Mouse (Mus musculus): ENCODE data around the gene Esm1. TPM values are rescaled to one million over a fixed set of nuclear protein-coding genes. Genes with fewer than 3 reads are reported as not detected.

Esm1 gene
- total RNA-seq, 2 experiments from 2014 or later, result not detected

DNA sequence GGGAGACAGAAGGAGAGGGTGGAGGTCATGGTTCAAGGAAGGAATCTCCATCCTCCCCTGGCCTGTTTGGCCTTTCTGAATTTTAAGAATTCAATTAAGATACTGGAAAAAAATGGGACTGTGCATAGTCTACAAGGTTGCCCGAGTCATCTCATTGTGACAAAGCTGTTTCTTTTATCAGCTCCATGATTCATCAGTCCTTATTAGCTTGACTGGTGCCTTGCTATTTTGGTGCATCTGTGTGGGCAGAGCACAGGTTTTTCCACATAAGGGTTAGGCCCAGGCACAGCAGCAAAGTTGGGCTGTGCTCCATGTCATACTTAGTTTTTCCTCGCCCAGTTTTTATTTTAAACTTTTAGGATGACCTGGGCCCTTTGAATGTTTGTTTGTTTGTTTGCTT is 47.3 kb downstream of the Esm1 start:
- Histone ChIP-seq H3K27ac (peak overlapping the region; percentile 39; the same call in 1 of the 2 replicates), H3K4me3 (no peak overlapping the region)
- TF ChIP-seq CTCF (conservative IDR thresholded peaks at IDR 0.05), result no peak
- DNase-seq (ENCODE audit: low spot score in 2 of 2), result no peak

DNA sequence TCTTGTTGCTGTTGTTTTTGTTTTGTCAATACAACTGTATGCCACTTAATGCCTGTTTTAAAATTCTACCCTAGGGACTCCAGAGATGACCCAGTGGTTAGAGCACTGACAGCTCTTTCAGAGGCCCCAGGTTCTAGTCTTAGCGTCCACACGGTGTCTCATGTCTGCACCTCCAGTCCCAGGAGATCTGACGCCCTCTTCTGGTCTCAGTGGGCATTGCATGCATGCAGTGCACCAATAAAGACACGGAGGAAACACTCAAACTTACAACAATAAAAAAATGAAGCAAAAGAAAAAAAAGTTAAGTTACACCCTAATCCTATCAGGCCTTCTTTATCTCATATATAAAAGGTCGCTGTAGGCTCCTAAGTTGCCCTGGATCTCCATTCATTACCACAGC is 47.7 kb downstream of the Esm1 start:
- peak; percentile 62 for TF ChIP-seq CTCF (conservative IDR thresholded peaks at IDR 0.05)
- DNase-seq (ENCODE audit: low spot score in 2 of 2), result no peak
- Histone ChIP-seq H3K27ac (no peak overlapping the region), H3K4me3 (no peak overlapping the region)

DNA sequence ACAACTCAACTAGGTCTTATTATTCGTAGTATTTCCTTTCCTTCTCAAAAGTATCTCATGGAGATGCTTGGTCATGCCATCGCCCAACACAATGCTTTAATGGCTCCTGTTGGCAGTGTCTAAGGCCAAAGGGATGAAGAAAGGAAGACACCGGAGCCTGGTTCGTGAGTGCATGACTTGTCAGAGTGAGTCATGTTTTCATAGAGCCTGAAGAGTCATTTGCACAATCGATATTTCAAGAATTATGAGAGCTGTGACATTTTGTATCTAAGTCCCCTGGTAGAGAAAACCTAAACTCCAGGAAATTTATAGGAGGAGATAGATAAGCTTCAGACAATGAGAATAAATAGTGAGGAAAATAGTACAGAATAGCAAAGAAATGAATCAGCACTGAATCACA is 49.8 kb downstream of the Esm1 start:
- DNase-seq (ENCODE audit: low spot score in 2 of 2), result no peak
- TF ChIP-seq CTCF (conservative IDR thresholded peaks at IDR 0.05), result no peak
- H3K4me3 ChIP-seq, result no peak overlapping the region
- no peak overlapping the region for H3K27ac ChIP-seq

DNA sequence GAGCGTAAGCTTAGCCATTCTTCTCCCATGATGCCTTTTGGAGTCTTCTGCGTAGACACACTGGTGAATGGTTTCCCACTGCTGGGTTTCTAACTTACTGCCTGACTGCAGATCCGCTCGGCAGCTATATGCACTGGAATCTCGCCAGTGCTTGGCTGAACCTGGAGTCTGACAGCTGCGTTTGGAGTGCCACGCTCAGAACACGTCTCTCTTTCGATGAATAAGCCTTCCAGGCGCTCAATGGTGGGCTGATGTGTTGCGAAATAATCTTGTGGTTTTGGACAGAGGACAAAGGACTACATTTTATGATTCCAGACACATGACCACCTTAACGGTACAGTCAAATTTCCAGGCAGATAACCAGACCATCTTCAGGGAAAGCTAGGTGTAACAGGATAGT is 53.4 kb downstream of the Esm1 start:
- peak; percentile 33 to 38 for DNase-seq (ENCODE audit: low spot score in 2 of 2)
- Histone ChIP-seq H3K27ac (no peak overlapping the region), H3K4me3 (no peak overlapping the region)
- TF ChIP-seq CTCF (conservative IDR thresholded peaks at IDR 0.05), result no peak

DNA sequence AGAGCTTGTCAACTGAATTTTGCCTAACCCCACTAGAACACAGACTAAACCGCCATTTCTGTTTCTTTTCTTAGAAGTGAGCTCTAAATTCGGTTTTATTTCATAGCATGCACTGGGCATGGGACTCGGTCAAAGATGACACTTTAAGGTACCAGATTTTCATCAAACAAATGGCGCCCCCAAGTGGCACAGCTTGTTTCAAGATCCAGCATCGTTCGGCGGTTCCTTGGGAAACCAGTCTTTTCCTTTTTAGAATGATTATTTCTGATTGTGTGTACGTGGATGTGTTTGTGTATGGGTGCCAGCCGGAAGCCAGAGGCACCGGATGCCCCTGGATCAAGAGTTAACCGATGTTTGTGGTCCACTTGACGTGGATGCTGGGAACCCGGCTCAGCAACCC is 55.8 kb downstream of the Esm1 start:
- Histone ChIP-seq H3K27ac (no peak overlapping the region), H3K4me3 (no peak overlapping the region)
- peak; percentile 13 to 51 for DNase-seq (ENCODE audit: low spot score in 2 of 2)
- peak; percentile 77 for TF ChIP-seq CTCF (conservative IDR thresholded peaks at IDR 0.05)

DNA sequence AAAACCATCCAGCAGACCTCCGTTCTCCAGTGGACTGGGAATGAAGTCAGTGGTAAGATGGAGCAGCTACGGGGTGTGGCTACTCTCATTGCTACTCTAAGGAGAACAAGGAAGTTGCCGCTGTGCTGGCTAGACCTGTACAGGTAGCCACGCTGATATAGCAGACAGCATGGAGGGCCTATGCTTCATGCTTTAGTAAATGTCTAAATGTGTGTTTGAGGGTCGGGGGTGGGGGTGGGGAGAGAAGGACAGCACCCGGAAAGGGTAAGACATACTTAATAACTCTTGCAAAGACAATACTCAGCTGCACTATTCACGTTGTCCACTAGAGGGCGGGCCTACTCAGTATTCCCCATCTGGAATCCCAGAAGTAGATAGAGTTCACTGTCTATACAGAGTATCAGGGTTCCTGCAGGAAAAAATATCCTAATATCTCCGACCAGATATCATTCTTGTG is 57.1 kb downstream of the Esm1 start:
- no peak overlapping the region for H3K27ac ChIP-seq
- peak; percentile 95 for TF ChIP-seq CTCF (conservative IDR thresholded peaks at IDR 0.05)
- H3K4me3 ChIP-seq, result no peak overlapping the region
- DNase-seq (ENCODE audit: low spot score in 2 of 2), result peak; percentile 58 to 85

DNA sequence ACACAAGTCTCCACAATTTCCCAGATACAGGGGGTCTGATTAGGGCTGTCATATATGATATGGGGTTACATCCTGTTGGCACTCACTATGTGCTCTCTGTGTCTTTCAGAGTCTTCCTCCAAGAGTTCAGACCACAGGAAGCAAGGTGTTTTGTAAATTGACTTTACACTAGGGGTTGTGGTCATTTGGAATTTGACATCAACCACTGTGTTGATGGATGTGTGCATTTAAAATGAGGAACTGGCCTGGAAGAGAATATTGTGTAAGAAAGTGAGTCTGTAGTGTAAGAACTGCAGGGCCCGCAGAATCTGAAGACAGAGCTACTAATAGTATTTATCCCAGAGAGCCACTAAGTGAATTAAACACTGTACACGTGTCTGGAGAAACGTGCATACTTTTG is 57.7 kb downstream of the Esm1 start:
- TF ChIP-seq CTCF (conservative IDR thresholded peaks at IDR 0.05), result no peak
- H3K27ac ChIP-seq, result no peak overlapping the region
- no peak for DNase-seq (ENCODE audit: low spot score in 2 of 2)
- H3K4me3 ChIP-seq, result no peak overlapping the region

Other genes starting within 250 kb of the Esm1 start
- gene Ccno, start 221.9 kb upstream of the Esm1 start, total RNA-seq (2021), result 1 to 10 TPM; 6.3 to 7.4 TPM
- under 1 TPM; 0.25 to 0.74 TPM for gene Mcidas, start 215.8 kb upstream of the Esm1 start, total RNA-seq (2021)
- under 1 TPM in 1 of 2 experiments, not detected in 1; 0.37 TPM for gene Cdc20b, start 174.5 kb upstream of the Esm1 start, total RNA-seq (2021)
- gene Gpx8, start 163.2 kb upstream of the Esm1 start, total RNA-seq (2021), result 1 to 10 TPM; 7.4 to 9.2 TPM
- not detected for gene Gzma, start 108.7 kb upstream of the Esm1 start, total RNA-seq (2021)
- under 1 TPM in 1 of 2 experiments, not detected in 1; 0.28 TPM for gene Gzmk, start 16.2 kb downstream of the Esm1 start, total RNA-seq (2021)
- 1 to 10 TPM in 1 of 2 experiments, under 1 TPM in 1; 0.86 to 1.6 TPM for gene BC067074, start 83.5 kb downstream of the Esm1 start, total RNA-seq (2021)